Mouse (Mus musculus): Measurements from ENCODE around the gene Nap1l4. TPM values are rescaled to one million over a fixed set of nuclear protein-coding genes. Genes with fewer than 3 reads are reported as not detected.

Nap1l4 gene
- total RNA-seq, 1 experiment: 123 TPM

GRCm38 (mm10) chr7:143500912-143501311 lies 48.0 kb downstream of the Nap1l4 start:
- DNase-seq (ENCODE audit: low read depth, low spot score): no peak
- Histone ChIP-seq H3K9ac (ENCODE audit: insufficient read depth, low read depth, low read length, poor library complexity, severe bottlenecking) (no peak overlapping the region), H3K4me3 (ENCODE audit: insufficient read depth in 1 of 2, low read depth in 1 of 2, low read length in 2 of 2, poor library complexity in 1 of 2, severe bottlenecking in 1 of 2) (peak overlapping the region in 1 of 2 experiments; percentile 61; a peak in 1 of 4 replicates), H3K9me3 (ENCODE audit: control insufficient read depth, insufficient read depth, low read depth, low read length) (no peaks in the 10 kb centered on the region), H3K36me3 (ENCODE audit: control insufficient read depth, insufficient read depth, low read length, poor library complexity, severe bottlenecking) (no peaks in the 10 kb centered on the region), H3K27ac (ENCODE audit: insufficient read depth, low read depth, low read length, poor library complexity, severe bottlenecking) (no peak overlapping the region), H3K4me1 (ENCODE audit: control insufficient read depth in 2 of 2, insufficient read depth in 2 of 2, low read length in 2 of 2, poor library complexity in 1 of 2) (peaks cover 3 to 29% of the 10 kb centered on the region in 2 experiments; a peak in 3 of 4 replicates)
- in situ Hi-C loops (cut with MboI; ENCODE audit: low sequenced_read_pairs in 2 of 2, unreplicated experiment in 2 of 2): no loop called here
- TF ChIP-seq MAFK (IDR thresholded peaks at IDR 0.05; ENCODE audit: insufficient read depth, low read depth, low read length): no peak

GRCm38 (mm10) chr7:143498584-143498983 lies 50.3 kb downstream of the Nap1l4 start:
- H3K4me3 ChIP-seq (ENCODE audit: insufficient read depth in 1 of 2, low read depth in 1 of 2, low read length in 2 of 2, poor library complexity in 1 of 2, severe bottlenecking in 1 of 2): no peak overlapping the region
- H3K4me1 ChIP-seq (ENCODE audit: control insufficient read depth in 2 of 2, insufficient read depth in 2 of 2, low read length in 2 of 2, poor library complexity in 1 of 2): peaks cover 2 to 17% of the 10 kb centered on the region in 2 experiments; a peak in 3 of 4 replicates
- no peaks in the 10 kb centered on the region for H3K36me3 ChIP-seq (ENCODE audit: control insufficient read depth, insufficient read depth, low read length, poor library complexity, severe bottlenecking)
- peak; percentile 47 for DNase-seq (ENCODE audit: low read depth, low spot score)
- H3K9ac ChIP-seq (ENCODE audit: insufficient read depth, low read depth, low read length, poor library complexity, severe bottlenecking): no peak overlapping the region
- no peak overlapping the region for H3K27ac ChIP-seq (ENCODE audit: insufficient read depth, low read depth, low read length, poor library complexity, severe bottlenecking)
- H3K9me3 ChIP-seq (ENCODE audit: control insufficient read depth, insufficient read depth, low read depth, low read length): no peaks in the 10 kb centered on the region
- no peak for TF ChIP-seq ZNF384 (IDR thresholded peaks at IDR 0.05; ENCODE audit: low read depth, low read length)
- TF ChIP-seq MAFK (IDR thresholded peaks at IDR 0.05; ENCODE audit: insufficient read depth, low read depth, low read length): no peak
- no peak for TF ChIP-seq ZC3H11A (IDR thresholded peaks at IDR 0.05; ENCODE audit: borderline replicate concordance, low read depth, low read length)
- TF ChIP-seq HCFC1 (IDR thresholded peaks at IDR 0.05; ENCODE audit: borderline replicate concordance, insufficient read depth, low read length): no peak
- TF ChIP-seq CHD2 (IDR thresholded peaks at IDR 0.05; ENCODE audit: low read depth, low read length): no peak
- in situ Hi-C loops (cut with MboI; ENCODE audit: low sequenced_read_pairs in 2 of 2, unreplicated experiment in 2 of 2): no loop called here

GRCm38 (mm10) chr7:143495104-143495961 lies 53.6 kb downstream of the Nap1l4 start:
- Histone ChIP-seq H3K36me3 (ENCODE audit: control insufficient read depth, insufficient read depth, low read length, poor library complexity, severe bottlenecking) (no peaks in the 10 kb centered on the region), H3K9me3 (ENCODE audit: control insufficient read depth, insufficient read depth, low read depth, low read length) (no peaks in the 10 kb centered on the region), H3K4me3 (ENCODE audit: insufficient read depth in 1 of 2, low read depth in 1 of 2, low read length in 2 of 2, poor library complexity in 1 of 2, severe bottlenecking in 1 of 2) (no peak overlapping the region), H3K27ac (ENCODE audit: insufficient read depth, low read depth, low read length, poor library complexity, severe bottlenecking) (no peak overlapping the region), H3K4me1 (ENCODE audit: control insufficient read depth in 2 of 2, insufficient read depth in 2 of 2, low read length in 2 of 2, poor library complexity in 1 of 2) (peaks cover 1 to 19% of the 10 kb centered on the region in 2 experiments; a peak in 3 of 4 replicates), H3K9ac (ENCODE audit: insufficient read depth, low read depth, low read length, poor library complexity, severe bottlenecking) (no peak overlapping the region)
- in situ Hi-C loops (cut with MboI; ENCODE audit: low sequenced_read_pairs in 2 of 2, unreplicated experiment in 2 of 2): no loop called here
- TF ChIP-seq HCFC1 (IDR thresholded peaks at IDR 0.05; ENCODE audit: borderline replicate concordance, insufficient read depth, low read length): no peak
- TF ChIP-seq ZC3H11A (IDR thresholded peaks at IDR 0.05; ENCODE audit: borderline replicate concordance, low read depth, low read length): no peak
- no peak for TF ChIP-seq MAFK (IDR thresholded peaks at IDR 0.05; ENCODE audit: insufficient read depth, low read depth, low read length)
- no peak for TF ChIP-seq CHD2 (IDR thresholded peaks at IDR 0.05; ENCODE audit: low read depth, low read length)
- no peak for TF ChIP-seq ZNF384 (IDR thresholded peaks at IDR 0.05; ENCODE audit: low read depth, low read length)
- no peak for DNase-seq (ENCODE audit: low read depth, low spot score)

GRCm38 (mm10) chr7:143493616-143494126 lies 55.2 kb downstream of the Nap1l4 start:
- in situ Hi-C loops (cut with MboI; ENCODE audit: low sequenced_read_pairs in 2 of 2, unreplicated experiment in 2 of 2): no loop called here
- Histone ChIP-seq H3K4me3 (ENCODE audit: insufficient read depth in 1 of 2, low read depth in 1 of 2, low read length in 2 of 2, poor library complexity in 1 of 2, severe bottlenecking in 1 of 2) (no peak overlapping the region), H3K9ac (ENCODE audit: insufficient read depth, low read depth, low read length, poor library complexity, severe bottlenecking) (no peak overlapping the region), H3K9me3 (ENCODE audit: control insufficient read depth, insufficient read depth, low read depth, low read length) (no peaks in the 10 kb centered on the region), H3K4me1 (ENCODE audit: control insufficient read depth in 2 of 2, insufficient read depth in 2 of 2, low read length in 2 of 2, poor library complexity in 1 of 2) (peaks cover 0 to 16% of the 10 kb centered on the region in 2 experiments; a peak in 3 of 4 replicates), H3K27ac (ENCODE audit: insufficient read depth, low read depth, low read length, poor library complexity, severe bottlenecking) (no peak overlapping the region), H3K36me3 (ENCODE audit: control insufficient read depth, insufficient read depth, low read length, poor library complexity, severe bottlenecking) (no peaks in the 10 kb centered on the region)
- no peak for DNase-seq (ENCODE audit: low read depth, low spot score)
- TF ChIP-seq ZNF384 (IDR thresholded peaks at IDR 0.05; ENCODE audit: low read depth, low read length): no peak
- no peak for TF ChIP-seq ZC3H11A (IDR thresholded peaks at IDR 0.05; ENCODE audit: borderline replicate concordance, low read depth, low read length)
- TF ChIP-seq CHD2 (IDR thresholded peaks at IDR 0.05; ENCODE audit: low read depth, low read length): no peak
- TF ChIP-seq MAFK (IDR thresholded peaks at IDR 0.05; ENCODE audit: insufficient read depth, low read depth, low read length): no peak
- no peak for TF ChIP-seq HCFC1 (IDR thresholded peaks at IDR 0.05; ENCODE audit: borderline replicate concordance, insufficient read depth, low read length)
